Mouse (Mus musculus) liver, postnatal 0 days (tissue): ENCODE measurements at regions not wholly inside any gene's neighbourhood (a gene's known extent, or its start where the extent isn't known, plus 50 kb on each side); places are given as distances from the start of the nearest gene placed in this dataset.

Source experiments
- CTCF ChIP-seq: sonication (generic); IDR thresholded peaks from 2 replicates; pipeline ENCODE4 v1.5.1; 2016; ENCODE audit warnings: antibody characterized with exemption, low read depth
- EP300 ChIP-seq: IDR thresholded peaks from 2 replicates; pipeline ENCODE4 v1.6.1; 2016; ENCODE audit warnings: antibody characterized with exemption, low read depth, mild to moderate bottlenecking

GRCm38 (mm10) chr19:19194306-19194705, 83.3 kb upstream of the Rorb start:
- TF ChIP-seq CTCF = no peak
- TF ChIP-seq EP300 = no peak
